Mouse (Mus musculus) embryonic facial prominence, embryonic 13.5 days (tissue): ENCODE results near the gene Eras. TPM values are rescaled to one million over a fixed set of nuclear protein-coding genes. Genes with fewer than 3 reads are reported as not detected.
"Not testable (repeated sequence)": the region's sequence is repeated elsewhere in the genome, so short reads cannot be mapped to it uniquely, and the experiment has no call there.

ENCODE experiments used
- ATAC-seq: fragments of 200-750 bp; cut with Nextera tagmentation; 2 replicates; pipeline ENCODE4 v1.8.0; 2017; ENCODE audit warnings: low read depth; ENCODE audit not compliant: insufficient number of reproducible peaks, insufficient read depth, low FRiP score, low TSS enrichment
- H3K27ac ChIP-seq: fragments of 300-500 bp; sonication (generic); 2 replicates; pipeline ENCODE4 v1.5.1; 2015; ENCODE audit warnings: moderate library complexity, mild to moderate bottlenecking, inconsistent platforms
- H3K27me3 ChIP-seq: fragments of 300-500 bp; sonication (generic); 2 replicates; pipeline ENCODE4 v1.6.1; 2015; ENCODE audit warnings: mild to moderate bottlenecking, inconsistent platforms
- H3K36me3 ChIP-seq: fragments of 300-500 bp; sonication (generic); 2 replicates; pipeline ENCODE4 v1.6.1; 2015; ENCODE audit warnings: mild to moderate bottlenecking, inconsistent platforms
- H3K4me1 ChIP-seq: fragments of 300-500 bp; sonication (generic); 2 replicates; pipeline ENCODE4 v1.6.1; 2015; ENCODE audit warnings: inconsistent platforms
- H3K4me2 ChIP-seq: fragments of 300-500 bp; sonication (generic); 2 replicates; pipeline ENCODE4 v1.6.1; 2015; ENCODE audit warnings: moderate library complexity, mild to moderate bottlenecking, inconsistent platforms
- H3K4me3 ChIP-seq: fragments of 300-500 bp; sonication (generic); 2 replicates; pipeline ENCODE4 v1.5.1; 2015; ENCODE audit warnings: mild to moderate bottlenecking, inconsistent platforms
- H3K9ac ChIP-seq: fragments of 300-500 bp; sonication (generic); 2 replicates; pipeline ENCODE4 v1.6.1; 2015; ENCODE audit warnings: mild to moderate bottlenecking, inconsistent platforms
- H3K9me3 ChIP-seq: fragments of 300-500 bp; sonication (generic); 2 replicates; pipeline ENCODE4 v1.6.1; 2016; ENCODE audit warnings: inconsistent platforms
- WGBS: fragments of 180-500 bp; shearing (Covaris S2); methylation state at CpG from one replicate; pipeline ENCODE4 v1.1.7; 2015; ENCODE audit warnings: mixed read lengths; 5-methylcytosine and 5-hydroxymethylcytosine counted together
- polyA plus RNA-seq: library from polyadenylated mRNA; unstranded; fragments of >200 nt; fragmentation: Nextera tagmentation; extraction: Ambion mirVana; gene quantifications from 2 replicates; pipeline ENCODE4 v1.2.1, GENCODE M21; 2015

The Eras gene
- polyA plus RNA-seq, 1 experiment from 2014 or later = not detected

GRCm38 (mm10) chrX:7909242-7909641, 19.2 kb downstream of the Eras start, which contains the start of gene Gm10490:
Gm10490 (plus strand) TSS chrX:7909542.
- not testable (repeated sequence) for H3K4me1 ChIP-seq, H3K4me2 ChIP-seq, H3K27me3 ChIP-seq, H3K4me3 ChIP-seq, H3K9ac ChIP-seq, H3K9me3 ChIP-seq, ATAC-seq, H3K27ac ChIP-seq
- peaks cover 15% of the 10 kb centered on the region for H3K36me3 ChIP-seq
- 87% methylated on average over 4 of the region's 4 CpGs for WGBS

- ATAC-seq = no peak
- Histone ChIP-seq H3K4me2 (no peak within 1 kb of the TSS), H3K4me1 (no peaks in the 10 kb centered on the region), H3K27me3 (no peaks in the 10 kb centered on the region), H3K27ac (no peak within 1 kb of the TSS), H3K4me3 (no peak within 1 kb of the TSS), H3K9ac (no peak within 1 kb of the TSS), H3K9me3 (no peaks in the 10 kb centered on the region), H3K36me3 (peaks cover 21% of the 10 kb centered on the region)
- 92% methylated on average over 5 of the region's 5 CpGs for WGBS
Observed at GRCm38 (mm10) chrX:7907735-7908134, 20.7 kb downstream of the Eras start, which contains the start of gene Gm10491. Gm10491 (minus strand) TSS chrX:7907835.

GRCm38 (mm10) chrX:7904441-7904840, 24.0 kb downstream of the Eras start:
- no peaks in the 10 kb centered on the region for H3K27me3 ChIP-seq
- WGBS = 91% methylated on average over 5 of the region's 5 CpGs
- no peak overlapping the region for H3K27ac ChIP-seq
- H3K36me3 ChIP-seq = peaks cover 21% of the 10 kb centered on the region
- H3K4me1 ChIP-seq = no peaks in the 10 kb centered on the region
- no peak overlapping the region for H3K4me2 ChIP-seq
- no peaks in the 10 kb centered on the region for H3K9me3 ChIP-seq
- no peak overlapping the region for H3K4me3 ChIP-seq
- H3K9ac ChIP-seq = no peak overlapping the region
- no peak for ATAC-seq

GRCm38 (mm10) chrX:7898880-7899874, 29.2 kb downstream of the Eras start, which contains the start of the genes Pqbp1 and Timm17b:
Pqbp1 (minus strand) TSS chrX:7899269.
Timm17b (plus strand) TSS chrX:7899357.
- Histone ChIP-seq H3K4me2 (peak within 1 kb of the TSS; percentile 61), H3K27me3 (no peaks in the 10 kb centered on the region), H3K9me3 (no peaks in the 10 kb centered on the region), H3K27ac (peak within 1 kb of the TSS; percentile 86), H3K36me3 (peaks cover 25% of the 10 kb centered on the region), H3K9ac (peak within 1 kb of the TSS; percentile 74), H3K4me1 (peaks cover 3% of the 10 kb centered on the region; the same call in 1 of the 2 replicates), H3K4me3 (peak within 1 kb of the TSS; percentile 57)
- WGBS = 20% methylated on average over 62 of the region's 62 CpGs
- peak; percentile 94 for ATAC-seq

GRCm38 (mm10) chrX:7898211-7898610, 30.2 kb downstream of the Eras start:
- H3K4me1 ChIP-seq = peaks cover 3% of the 10 kb centered on the region; the same call in 1 of the 2 replicates
- H3K4me3 ChIP-seq = peak overlapping the region; percentile 57
- ATAC-seq = no peak
- peaks cover 25% of the 10 kb centered on the region for H3K36me3 ChIP-seq
- no peaks in the 10 kb centered on the region for H3K27me3 ChIP-seq
- 29% methylated on average over 13 of the region's 13 CpGs for WGBS
- H3K27ac ChIP-seq = no peak overlapping the region
- H3K9ac ChIP-seq = peak overlapping the region; percentile 74
- peak overlapping the region; percentile 61 for H3K4me2 ChIP-seq
- H3K9me3 ChIP-seq = no peaks in the 10 kb centered on the region

GRCm38 (mm10) chrX:7883841-7884567, 44.4 kb downstream of the Eras start, which contains the start of gene Slc35a2:
Slc35a2 (plus strand) TSS chrX:7884028.
- H3K27ac ChIP-seq = peak within 1 kb of the TSS; percentile 85
- H3K4me1 ChIP-seq = peaks cover 4% of the 10 kb centered on the region; the same call in 1 of the 2 replicates
- H3K4me3 ChIP-seq = peak within 1 kb of the TSS; percentile 55
- WGBS = 12% methylated on average over 49 of the region's 49 CpGs
- H3K27me3 ChIP-seq = no peaks in the 10 kb centered on the region
- H3K9me3 ChIP-seq = no peaks in the 10 kb centered on the region
- H3K36me3 ChIP-seq = no peaks in the 10 kb centered on the region
- peak within 1 kb of the TSS; percentile 61 for H3K9ac ChIP-seq
- ATAC-seq = peak; percentile 74
- peak within 1 kb of the TSS; percentile 60 for H3K4me2 ChIP-seq

- no peaks in the 10 kb centered on the region for H3K9me3 ChIP-seq
- H3K4me2 ChIP-seq = peak overlapping the region; percentile 81
- no peak overlapping the region for H3K4me3 ChIP-seq
- H3K4me1 ChIP-seq = peaks cover 4% of the 10 kb centered on the region; the same call in 1 of the 2 replicates
- H3K36me3 ChIP-seq = peaks cover 2% of the 10 kb centered on the region; the same call in 1 of the 2 replicates
- ATAC-seq = peak; percentile 46; the same call in 1 of the 2 replicates
- peaks cover 7% of the 10 kb centered on the region for H3K27me3 ChIP-seq
- 23% methylated on average over 11 of the region's 11 CpGs for whole genome bisulfite sequencing
- H3K27ac ChIP-seq = no peak overlapping the region
- no peak overlapping the region for H3K9ac ChIP-seq
Observed at GRCm38 (mm10) chrX:7879819-7880218, 48.6 kb downstream of the Eras start.

- no peaks in the 10 kb centered on the region for H3K9me3 ChIP-seq
- H3K27me3 ChIP-seq = peaks cover 7% of the 10 kb centered on the region
- H3K4me2 ChIP-seq = peak overlapping the region; percentile 81
- H3K9ac ChIP-seq = peak overlapping the region; percentile 62
- peaks cover 4% of the 10 kb centered on the region; the same call in 1 of the 2 replicates for H3K4me1 ChIP-seq
- peak overlapping the region; percentile 48 for H3K4me3 ChIP-seq
- H3K27ac ChIP-seq = no peak overlapping the region
- ATAC-seq = no peak; the same call in 1 of the 2 replicates
- 28% methylated on average over 21 of the region's 21 CpGs for WGBS
- H3K36me3 ChIP-seq = peaks cover 11% of the 10 kb centered on the region
Observed at GRCm38 (mm10) chrX:7878495-7878894, 49.9 kb downstream of the Eras start.

GRCm38 (mm10) chrX:7878007-7878419, 50.4 kb downstream of the Eras start, which contains the start of gene Pim2:
Pim2 (plus strand) TSS chrX:7878262.
- H3K4me2 ChIP-seq = peak within 1 kb of the TSS; percentile 81
- H3K4me1 ChIP-seq = peaks cover 4% of the 10 kb centered on the region; the same call in 1 of the 2 replicates
- H3K36me3 ChIP-seq = peaks cover 14% of the 10 kb centered on the region
- H3K4me3 ChIP-seq = peak within 1 kb of the TSS; percentile 48
- H3K27ac ChIP-seq = no peak within 1 kb of the TSS
- H3K9me3 ChIP-seq = no peaks in the 10 kb centered on the region
- H3K9ac ChIP-seq = peak within 1 kb of the TSS; percentile 62
- WGBS = 19% methylated on average over 25 of the region's 38 CpGs
- H3K27me3 ChIP-seq = peaks cover 7% of the 10 kb centered on the region
- peak; percentile 83 for ATAC-seq
